Mouse (Mus musculus) midbrain, embryonic 10.5 days (tissue): ENCODE data around the gene Mtfr1l. TPM values are rescaled to one million over a fixed set of nuclear protein-coding genes. Genes with fewer than 3 reads are reported as not detected.
A peak's percentile ranks its signal among the peaks of the same experiment; 100 is the strongest.

Experiments
- DNase-seq: peaks from one replicate; pipeline ENCODE4 v3.0.0-alpha.2; 2017; ENCODE audit warnings: low spot score
- H3K27ac ChIP-seq: fragments of 300-500 bp; sonication (generic); replicated peaks from 2 replicates; pipeline ENCODE4 v1.5.1; 2016; ENCODE audit warnings: mild to moderate bottlenecking
- H3K27me3 ChIP-seq: fragments of 300-500 bp; sonication (generic); 2 replicates; pipeline ENCODE4 v1.6.1; 2016; ENCODE audit warnings: low read depth, mild to moderate bottlenecking; ENCODE audit not compliant: poor library complexity, severe bottlenecking
- H3K36me3 ChIP-seq: fragments of 300-500 bp; sonication (generic); 2 replicates; pipeline ENCODE4 v1.6.1; 2016; ENCODE audit warnings: mild to moderate bottlenecking, moderate library complexity
- H3K4me1 ChIP-seq: fragments of 300-500 bp; sonication (generic); 2 replicates; pipeline ENCODE4 v1.6.1; 2016
- H3K4me3 ChIP-seq: fragments of 300-500 bp; sonication (generic); 2 replicates; pipeline ENCODE4 v1.5.1; 2016; ENCODE audit warnings: mild to moderate bottlenecking, moderate library complexity
- H3K9me3 ChIP-seq: fragments of 300-500 bp; sonication (generic); replicated peaks from 2 replicates; pipeline ENCODE4 v1.6.1; 2016; ENCODE audit warnings: mild to moderate bottlenecking
- WGBS: fragments of 180-500 bp; shearing (Covaris S2); methylation state at CpG from one replicate; pipeline ENCODE4 v1.1.7; 2016; 5-methylcytosine and 5-hydroxymethylcytosine counted together
- polyA plus RNA-seq: library from polyadenylated mRNA; unstranded; fragments of >200 nt; fragmentation: Nextera tagmentation; extraction: Ambion mirVana; gene quantifications from 2 replicates; pipeline ENCODE4 v1.2.1, GENCODE M21; 2016

Mtfr1l gene
- polyA plus RNA-seq, 1 experiment from 2014 or later, result 120 TPM

DNA sequence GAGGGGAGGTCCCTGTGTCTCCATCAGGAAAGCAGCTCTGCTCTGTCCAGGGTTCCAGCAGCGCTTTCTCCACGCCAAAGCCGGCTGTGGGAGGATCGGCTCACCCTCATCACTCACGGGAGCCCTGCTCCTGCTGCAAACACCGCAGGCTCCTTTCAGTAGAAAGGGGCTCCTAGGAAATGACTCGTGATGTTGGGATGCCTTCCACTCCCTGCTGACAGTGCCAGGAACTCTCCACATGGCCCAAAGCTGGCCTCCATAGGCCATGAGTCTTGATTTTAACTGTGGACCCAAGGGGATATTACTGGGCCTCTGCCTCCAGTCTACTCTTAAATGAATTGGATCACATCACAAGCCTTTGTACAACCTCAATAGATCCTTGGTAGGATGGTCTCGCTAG is 34.6 kb upstream of the Mtfr1l start:
- 0 out of 2 replicates have a peak, but pooled peaks cover 4% of the 10 kb centered on the region for H3K27me3 ChIP-seq
- H3K9me3 ChIP-seq, result peaks cover 5% of the 10 kb centered on the region; the same call in 1 of the 2 replicates
- DNase-seq, result no peak
- peaks cover 13% of the 10 kb centered on the region for H3K4me1 ChIP-seq
- 0 out of 2 replicates have a peak overlapping the region, but pooled peaks have one; percentile 28 for H3K27ac ChIP-seq
- no peak overlapping the region for H3K4me3 ChIP-seq
- H3K36me3 ChIP-seq, result peaks cover 24% of the 10 kb centered on the region
- WGBS, result 81% methylated on average over 8 of the region's 8 CpGs

GRCm38 (mm10) chr4:134569205-134569604 is 34.0 kb upstream of the Mtfr1l start:
- 0 out of 2 replicates have a peak, but pooled peaks cover 4% of the 10 kb centered on the region for H3K27me3 ChIP-seq
- 75% methylated on average over 6 of the region's 6 CpGs for WGBS
- H3K9me3 ChIP-seq, result peaks cover 5% of the 10 kb centered on the region; the same call in 1 of the 2 replicates
- H3K27ac ChIP-seq, result no peak overlapping the region
- H3K4me3 ChIP-seq, result no peak overlapping the region
- H3K4me1 ChIP-seq, result peaks cover 13% of the 10 kb centered on the region
- H3K36me3 ChIP-seq, result peaks cover 24% of the 10 kb centered on the region
- no peak for DNase-seq

GRCm38 (mm10) chr4:134567377-134568226 is 32.4 kb upstream of the Mtfr1l start:
- Histone ChIP-seq H3K36me3 (peaks cover 28% of the 10 kb centered on the region), H3K27ac (peak overlapping the region; percentile 64), H3K4me3 (no peak overlapping the region), H3K27me3 (0 out of 2 replicates have a peak, but pooled peaks cover 4% of the 10 kb centered on the region), H3K9me3 (peaks cover 5% of the 10 kb centered on the region; the same call in 1 of the 2 replicates), H3K4me1 (peaks cover 11% of the 10 kb centered on the region)
- WGBS, result 38% methylated on average over 19 of the region's 19 CpGs
- DNase-seq, result no peak

GRCm38 (mm10) chr4:134564093-134564492 is 28.9 kb upstream of the Mtfr1l start:
- 88% methylated on average over 6 of the region's 6 CpGs for WGBS

GRCm38 (mm10) chr4:134563624-134564023 is 28.4 kb upstream of the Mtfr1l start:
- Histone ChIP-seq H3K36me3 (peaks cover 26% of the 10 kb centered on the region), H3K4me1 (peaks cover 14% of the 10 kb centered on the region), H3K9me3 (peaks cover 5% of the 10 kb centered on the region; the same call in 1 of the 2 replicates), H3K27ac (no peak overlapping the region), H3K4me3 (no peak overlapping the region), H3K27me3 (0 out of 2 replicates have a peak, but pooled peaks cover 4% of the 10 kb centered on the region)
- DNase-seq, result no peak
- 93% methylated on average over 16 of the region's 16 CpGs for WGBS

More at GRCm38 (mm10) chr4:134564093-134564492, 28.9 kb upstream of the Mtfr1l start:
- Histone ChIP-seq H3K4me1 (peaks cover 9% of the 10 kb centered on the region), H3K9me3 (peaks cover 5% of the 10 kb centered on the region; the same call in 1 of the 2 replicates), H3K36me3 (peaks cover 26% of the 10 kb centered on the region), H3K27me3 (0 out of 2 replicates have a peak, but pooled peaks cover 4% of the 10 kb centered on the region), H3K4me3 (no peak overlapping the region), H3K27ac (0 out of 2 replicates have a peak overlapping the region, but pooled peaks have one; percentile 3)
- DNase-seq, result no peak

- no peak overlapping the region for H3K4me3 ChIP-seq
- peaks cover 16% of the 10 kb centered on the region for H3K4me1 ChIP-seq
- no peak overlapping the region for H3K27ac ChIP-seq
- no peak for DNase-seq
- WGBS, result 90% methylated on average over 2 of the region's 2 CpGs
- peaks cover 5% of the 10 kb centered on the region; the same call in 1 of the 2 replicates for H3K9me3 ChIP-seq
- no peaks in the 10 kb centered on the region for H3K27me3 ChIP-seq
- H3K36me3 ChIP-seq, result peaks cover 26% of the 10 kb centered on the region
These were observed 26.8 kb upstream of the Mtfr1l start for GRCm38 (mm10) chr4:134562014-134562413.

- Histone ChIP-seq H3K27me3 (no peaks in the 10 kb centered on the region), H3K36me3 (peaks cover 19% of the 10 kb centered on the region), H3K4me1 (peaks cover 16% of the 10 kb centered on the region), H3K4me3 (no peak overlapping the region), H3K27ac (no peak overlapping the region), H3K9me3 (peaks cover 5% of the 10 kb centered on the region; the same call in 1 of the 2 replicates)
- 94% methylated on average over 8 of the region's 8 CpGs for WGBS
- no peak for DNase-seq
These were observed 25.5 kb upstream of the Mtfr1l start for GRCm38 (mm10) chr4:134560699-134561098.

GRCm38 (mm10) chr4:134559154-134559553 is 24.0 kb upstream of the Mtfr1l start:
- no peak overlapping the region for H3K27ac ChIP-seq
- DNase-seq, result no peak
- peaks cover 5% of the 10 kb centered on the region for H3K36me3 ChIP-seq
- no peaks in the 10 kb centered on the region for H3K9me3 ChIP-seq
- no peaks in the 10 kb centered on the region for H3K27me3 ChIP-seq
- no peak overlapping the region for H3K4me3 ChIP-seq
- peaks cover 22% of the 10 kb centered on the region for H3K4me1 ChIP-seq
- 88% methylated on average over 7 of the region's 7 CpGs for WGBS

DNA sequence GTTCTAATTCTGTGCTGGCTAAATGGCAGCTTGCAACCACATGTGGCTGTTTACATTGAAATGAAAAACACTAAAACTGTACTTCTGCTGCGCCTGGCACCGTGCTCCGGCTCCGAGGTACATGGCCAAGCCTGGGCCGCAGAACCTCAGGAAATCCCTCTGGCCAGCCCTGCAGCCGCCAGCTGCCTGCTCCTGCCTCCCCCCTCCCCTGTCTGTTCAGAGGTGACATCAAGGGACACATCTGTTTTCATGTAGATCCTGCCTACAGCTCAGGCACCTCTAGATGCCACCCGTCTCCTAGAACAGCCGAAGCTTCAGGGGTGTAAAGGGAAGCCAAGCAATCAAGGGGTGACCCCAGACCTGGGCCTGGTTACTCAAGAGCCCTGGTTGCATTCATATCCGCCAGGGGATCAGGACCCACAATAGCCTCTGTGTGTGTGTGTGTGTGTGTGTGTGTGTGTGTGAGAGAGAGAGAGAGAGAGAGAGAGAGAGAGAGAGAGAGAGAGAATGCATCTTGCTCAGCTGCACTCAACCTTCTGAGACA is 23.5 kb upstream of the Mtfr1l start:
- Histone ChIP-seq H3K4me1 (peaks cover 22% of the 10 kb centered on the region), H3K36me3 (no peaks in the 10 kb centered on the region; the same call in 1 of the 2 replicates), H3K4me3 (no peak overlapping the region), H3K27ac (peak overlapping the region; percentile 14; the same call in 1 of the 2 replicates), H3K9me3 (no peaks in the 10 kb centered on the region), H3K27me3 (no peaks in the 10 kb centered on the region)
- no peak for DNase-seq
- 64% methylated on average over 9 of the region's 9 CpGs for WGBS

- peak; percentile 44 for DNase-seq
- no peaks in the 10 kb centered on the region for H3K27me3 ChIP-seq
- peak overlapping the region; percentile 73 for H3K27ac ChIP-seq
- peaks cover 22% of the 10 kb centered on the region for H3K4me1 ChIP-seq
- H3K9me3 ChIP-seq, result no peaks in the 10 kb centered on the region
- no peak overlapping the region for H3K4me3 ChIP-seq
- WGBS, result 20% methylated on average over 12 of the region's 16 CpGs
- no peaks in the 10 kb centered on the region for H3K36me3 ChIP-seq
These were observed 22.6 kb upstream of the Mtfr1l start for GRCm38 (mm10) chr4:134557626-134558249.

GRCm38 (mm10) chr4:134555956-134556580 is 20.9 kb upstream of the Mtfr1l start:
- H3K36me3 ChIP-seq, result no peaks in the 10 kb centered on the region
- no peaks in the 10 kb centered on the region for H3K9me3 ChIP-seq
- H3K4me1 ChIP-seq, result peaks cover 33% of the 10 kb centered on the region
- WGBS, result 64% methylated on average over 8 of the region's 8 CpGs
- no peak overlapping the region for H3K4me3 ChIP-seq
- no peak for DNase-seq
- H3K27me3 ChIP-seq, result no peaks in the 10 kb centered on the region
- no peak overlapping the region for H3K27ac ChIP-seq

DNA sequence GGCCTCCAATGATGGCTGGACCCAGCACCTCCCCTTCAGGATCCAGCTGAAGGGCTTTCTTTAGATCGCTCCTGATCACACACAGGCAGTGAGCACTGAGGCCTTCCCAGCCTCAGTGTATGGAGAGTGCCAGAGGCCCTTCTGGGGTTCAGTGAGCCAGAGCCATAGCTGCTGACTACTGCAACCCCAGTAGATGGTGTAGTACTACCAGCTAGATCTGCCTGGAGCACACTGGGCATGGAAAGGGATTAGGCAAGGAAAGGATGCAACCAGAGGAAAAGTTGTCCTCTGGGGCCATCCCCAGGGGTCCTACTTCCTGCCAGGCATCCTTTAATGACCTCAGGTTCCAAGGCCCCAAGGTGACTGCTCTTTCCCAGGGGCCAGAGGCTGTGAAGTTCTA is 18.4 kb upstream of the Mtfr1l start:
- no peak for DNase-seq
- 69% methylated on average over 1 of the region's 1 CpGs for WGBS
- no peaks in the 10 kb centered on the region for H3K27me3 ChIP-seq
- no peak overlapping the region for H3K4me3 ChIP-seq
- H3K4me1 ChIP-seq, result peaks cover 37% of the 10 kb centered on the region
- no peak overlapping the region for H3K27ac ChIP-seq
- H3K36me3 ChIP-seq, result peaks cover 23% of the 10 kb centered on the region
- H3K9me3 ChIP-seq, result peaks cover 11% of the 10 kb centered on the region
